ENCODE assay signal across 8 mouse cellular contexts in genomic region chr16:97357188-97357821, GRCm38 (mm10). TPM values are rescaled to one million over a fixed set of nuclear protein-coding genes. Genes with fewer than 3 reads are reported as not detected.
A peak's percentile ranks its signal among the peaks of the same experiment; 100 is the strongest.
DNase-seq lines count a peak whose midpoint lies in the region; TF ChIP-seq lines count a peak whose summit lies in the region.

No protein-coding gene starts in this region.

- TF ChIP-seq CTCF in spleen, adult 2 months (IDR thresholded peaks at IDR 0.05; ENCODE audit: extremely low read depth, insufficient read depth, insufficient read length, insufficient replicate concordance) = no peak

- no peaks in the 10 kb centered on the region for H3K4me1 ChIP-seq in spleen, adult 2 months (ENCODE audit: control insufficient read depth, insufficient read depth, insufficient read length)

- no peak for TF ChIP-seq POLR2A in spleen, adult 2 months (IDR thresholded peaks at IDR 0.05; ENCODE audit: low read depth, low read length)

- WGBS in spleen, adult 2 months = 5% methylated on average over 25 of the region's 25 CpGs

- peaks cover 9% of the 10 kb centered on the region; the same call in 1 of the 2 replicates for H3K27me3 ChIP-seq in spleen, adult 2 months (ENCODE audit: control insufficient read depth, insufficient read depth, low read length)

- intact Hi-C loops in heart, postnatal 36 days (cut with DNase I) = loop anchor here (2.0 to 5.0 kb wide), 3 partner anchors 40 to 59 kb away; no protein-coding TSS in a partner anchor

- H3K4me3 ChIP-seq in spleen, adult 2 months (ENCODE audit: extremely low read depth, insufficient read depth, insufficient read length) = peak overlapping the region; percentile 40; the same call in 1 of the 2 replicates

- no peak for DNase-seq in spleen, adult 2 months (ENCODE audit: low read depth in 1 of 2, low spot score in 2 of 2)
- no peak for DNase-seq in spleen, adult 12 weeks (ENCODE audit: low spot score)
- DNase-seq in frontal cortex, adult 2 months (ENCODE audit: extremely low spot score in 1 of 2, low spot score in 1 of 2) = peak; percentile 10 to 45
- peak; percentile 62 to 63 for DNase-seq in heart, postnatal 36 days
- peak; percentile 61 to 70 for DNase-seq in kidney, postnatal 4 days
- DNase-seq in lung, adult 18-20 months = peak; percentile 31 to 53
- peak; percentile 6 for DNase-seq in ovary, postnatal 10 days (ENCODE audit: low spot score)
- no peak for DNase-seq in thymus, postnatal 4 days

- no peaks in the 10 kb centered on the region for H3K36me3 ChIP-seq in spleen, adult 2 months (ENCODE audit: control insufficient read depth, insufficient read depth, low read length)

- H3K27ac ChIP-seq in spleen, adult 2 months (ENCODE audit: insufficient read depth, low read length) = no peak overlapping the region

RNA-seq across cellular contexts. Expression of gene Bace2, which starts 0.8 kb away (rescaled TPM):
- polyA plus RNA-seq in spleen, adult 2 months (2012; rRNA removed) = 2.4 and 2.5 TPM in 2 replicates
- 2.8 and 3.1 TPM in 2 replicates for polyA plus RNA-seq in frontal cortex, adult 2 months (2012; rRNA removed)
- 10 to 100 TPM; 16.3 to 20.8 TPM for total RNA-seq in heart, postnatal 36 days (2021)

Comparison
In these comparisons a context has a peak if more than half of its experiments do, and no peak if none do; other contexts are left out.
1. DNase-seq: peak in frontal cortex, adult 2 months (2 of 2), heart, postnatal 36 days (2 of 2), kidney, postnatal 4 days (2 of 2), lung, adult 18-20 months (2 of 2) and ovary, postnatal 10 days (single experiment); none in spleen, adult 2 months (0 of 2), spleen, adult 12 weeks (single experiment) and thymus, postnatal 4 days (single experiment).